Mouse (Mus musculus): Measurements from ENCODE around the gene Olfr470.

- TF ChIP-seq CTCF (IDR thresholded peaks at IDR 0.05; ENCODE audit: borderline replicate concordance, control insufficient read depth, extremely low read depth, insufficient read depth, low read length, poor library complexity), result no peak
- no peak for TF ChIP-seq POLR2A (IDR thresholded peaks at IDR 0.05; ENCODE audit: control insufficient read depth, extremely low read depth, insufficient read depth, low read length, poor library complexity)
Observed at GRCm38 (mm10) chr7:107796500-107796899, 50.8 kb downstream of the Olfr470 start.
